Mouse (Mus musculus): ENCODE data around the gene Slc1a1.

DNA sequence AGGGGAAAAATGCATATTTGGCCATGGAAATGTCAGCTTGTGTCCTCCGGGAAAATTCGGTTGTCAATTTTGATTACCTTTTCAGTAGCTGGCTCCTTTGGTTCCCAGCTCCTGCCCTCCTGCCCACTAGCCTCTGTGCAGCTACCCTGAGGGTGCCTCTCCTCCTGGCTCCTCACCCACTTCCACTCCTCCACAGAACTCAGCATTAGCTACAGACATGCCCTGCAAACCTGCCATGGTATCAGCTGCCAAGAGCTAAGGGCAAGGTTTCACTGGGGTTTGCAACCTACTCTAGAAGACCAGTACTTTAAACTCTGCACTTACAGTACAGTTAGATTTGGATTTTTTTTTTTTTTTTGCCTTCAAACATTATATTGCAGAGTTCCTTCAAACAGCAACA, 44.6 kb downstream of the Slc1a1 start:
- no peak for TF ChIP-seq CTCF (IDR thresholded peaks at IDR 0.05; ENCODE audit: control insufficient read depth, insufficient read depth, insufficient replicate concordance, low read depth, low read length)
- no peak for TF ChIP-seq POLR2A (IDR thresholded peaks at IDR 0.05; ENCODE audit: control insufficient read depth, low read depth, low read length)

All from testis, adult 2 months (tissue).